Mouse (Mus musculus): Measurements from ENCODE around the gene Med27.
A peak's percentile ranks its signal among the peaks of the same experiment; 100 is the strongest.

The Med27 gene

GRCm38 (mm10) chr2:29426684-29427083 is 80.1 kb downstream of the Med27 start:
- DNase-seq (ENCODE audit: extremely low read depth, insufficient read length, low spot score): peak; percentile 33

GRCm38 (mm10) chr2:29432565-29432964 is 85.9 kb downstream of the Med27 start:
- no peak for DNase-seq (ENCODE audit: extremely low read depth, insufficient read length, low spot score)

DNA sequence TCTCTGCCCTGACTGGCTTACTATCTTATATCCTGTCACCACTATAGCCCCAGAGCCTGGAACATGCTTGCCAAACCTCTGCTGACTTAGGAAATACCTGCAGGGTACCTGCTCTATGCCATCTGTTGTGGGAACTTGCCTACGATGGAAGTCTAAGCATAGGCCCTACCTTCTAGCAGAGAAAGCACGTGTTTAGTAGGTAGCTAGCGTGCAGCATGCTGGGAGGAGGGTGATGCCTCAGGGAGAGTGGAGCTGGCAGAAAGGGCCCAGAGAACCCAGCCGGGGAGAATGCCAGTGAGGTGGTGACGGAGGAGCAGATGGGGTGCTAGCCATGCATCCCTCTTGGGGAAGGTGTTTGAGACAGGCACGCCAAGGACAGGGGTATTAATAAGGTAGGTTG is 89.8 kb downstream of the Med27 start:
- DNase-seq (ENCODE audit: extremely low read depth, insufficient read length, low spot score): no peak

- DNase-seq (ENCODE audit: extremely low read depth, insufficient read length, low spot score): no peak
These were observed 90.5 kb downstream of the Med27 start for GRCm38 (mm10) chr2:29437111-29437510.

DNA sequence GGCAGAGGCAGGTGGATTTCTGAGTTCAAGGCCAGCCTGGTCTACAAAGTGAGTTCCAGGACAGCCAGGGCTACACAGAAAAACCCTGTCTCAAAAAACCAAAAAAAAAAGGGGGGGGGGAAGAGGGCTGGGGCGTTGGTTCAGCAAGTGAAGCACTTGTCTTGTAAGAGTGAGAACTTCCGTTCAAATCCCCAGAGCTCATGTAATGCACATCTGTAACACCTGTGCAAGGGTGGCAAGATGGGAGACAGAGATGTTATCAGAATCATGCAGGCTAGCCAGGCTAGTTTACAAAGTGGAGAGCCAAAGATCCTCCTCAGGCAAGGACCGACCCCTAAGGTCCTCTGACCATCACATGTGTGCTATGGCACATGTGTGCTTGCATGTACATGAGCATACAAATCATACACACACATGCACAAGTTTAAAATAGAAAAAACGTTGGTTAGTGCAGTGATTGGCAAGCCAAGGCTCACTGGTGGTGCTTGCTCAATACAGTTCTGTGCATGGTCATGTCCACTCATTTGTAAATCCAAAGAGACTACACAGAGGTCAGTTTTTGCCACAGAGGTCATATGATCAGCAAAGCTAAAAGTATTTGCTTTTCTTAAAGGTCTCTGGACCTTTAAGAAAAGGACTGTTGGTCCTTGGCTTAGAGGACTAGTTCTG is 91.4 kb downstream of the Med27 start:
- no peak for DNase-seq (ENCODE audit: extremely low read depth, insufficient read length, low spot score)

- DNase-seq (ENCODE audit: extremely low read depth, insufficient read length, low spot score): no peak
These were observed 91.9 kb downstream of the Med27 start for GRCm38 (mm10) chr2:29438530-29438862.

DNA sequence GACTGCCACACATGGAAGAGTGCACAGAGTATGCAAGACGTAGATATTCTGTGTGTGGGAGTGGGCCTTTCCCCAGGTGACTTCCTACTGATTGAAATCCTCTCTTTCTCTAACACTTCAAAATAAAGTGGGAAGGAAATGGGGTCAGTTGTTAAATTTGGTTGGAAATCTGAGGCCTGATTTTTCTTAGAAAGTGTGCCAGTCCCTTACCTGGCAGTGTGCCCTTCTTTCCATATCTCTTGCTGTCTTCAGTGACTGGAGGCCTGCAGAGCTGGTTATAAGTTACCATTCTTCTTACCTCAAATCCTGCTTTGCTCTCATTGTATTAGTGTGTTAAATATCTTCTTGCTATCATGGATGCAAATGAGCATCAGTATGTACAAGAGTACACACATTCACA is 92.4 kb downstream of the Med27 start:
- DNase-seq (ENCODE audit: extremely low read depth, insufficient read length, low spot score): no peak

DNA sequence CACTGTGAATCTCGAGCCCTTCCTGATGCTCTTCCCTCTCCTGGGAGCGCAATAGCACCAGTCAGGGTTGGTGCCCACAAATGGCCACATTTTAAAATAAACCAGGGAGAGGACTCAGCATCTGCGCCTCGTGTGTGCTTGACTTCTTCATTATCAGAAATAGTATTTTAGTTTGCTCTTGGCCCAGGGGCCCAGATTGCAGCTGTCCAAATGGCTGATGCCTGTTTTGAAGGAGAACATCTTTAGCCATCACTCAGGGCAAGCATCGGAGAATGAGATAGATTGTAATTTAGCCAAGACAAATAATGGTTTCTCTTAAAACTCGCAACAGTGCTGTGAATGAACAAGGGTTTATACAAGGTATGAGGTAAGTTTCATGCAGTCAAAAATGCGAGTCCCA is 92.8 kb downstream of the Med27 start:
- no peak for DNase-seq (ENCODE audit: extremely low read depth, insufficient read length, low spot score)

GRCm38 (mm10) chr2:29439857-29440502 is 93.4 kb downstream of the Med27 start:
- no peak for DNase-seq (ENCODE audit: extremely low read depth, insufficient read length, low spot score)

GRCm38 (mm10) chr2:29442275-29442674 is 95.7 kb downstream of the Med27 start:
- DNase-seq (ENCODE audit: extremely low read depth, insufficient read length, low spot score): no peak

GRCm38 (mm10) chr2:29443626-29444217 is 97.1 kb downstream of the Med27 start:
- DNase-seq (ENCODE audit: extremely low read depth, insufficient read length, low spot score): no peak

DNA sequence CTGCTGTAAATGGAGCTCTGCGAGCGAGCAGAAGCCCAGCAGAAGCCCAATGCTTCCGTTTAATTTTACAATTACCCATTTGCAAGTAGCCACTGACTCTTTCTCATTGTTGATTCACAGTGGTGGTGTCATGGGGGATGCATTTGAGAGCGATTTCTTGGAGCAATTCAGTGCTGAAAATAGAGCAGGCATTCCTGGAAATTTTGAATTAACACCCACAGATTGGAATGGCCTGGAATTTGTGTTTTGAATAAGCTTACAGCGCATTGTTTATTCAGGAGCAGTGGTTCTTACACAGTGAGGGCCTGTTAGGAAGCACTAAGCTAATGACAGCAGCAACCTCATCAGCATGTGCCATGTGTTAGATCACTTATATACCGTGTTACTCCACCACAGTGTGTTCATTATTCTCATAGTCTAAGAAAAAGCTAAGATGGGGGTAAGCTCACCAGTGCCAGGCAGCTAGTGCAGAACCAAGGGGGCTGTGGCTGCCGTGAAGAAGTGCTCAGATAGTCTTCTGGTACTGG is 101.9 kb downstream of the Med27 start:
- no peak for DNase-seq (ENCODE audit: extremely low read depth, insufficient read length, low spot score)

GRCm38 (mm10) chr2:29451368-29451999 is 104.9 kb downstream of the Med27 start:
- DNase-seq (ENCODE audit: extremely low read depth, insufficient read length, low spot score): no peak

DNA sequence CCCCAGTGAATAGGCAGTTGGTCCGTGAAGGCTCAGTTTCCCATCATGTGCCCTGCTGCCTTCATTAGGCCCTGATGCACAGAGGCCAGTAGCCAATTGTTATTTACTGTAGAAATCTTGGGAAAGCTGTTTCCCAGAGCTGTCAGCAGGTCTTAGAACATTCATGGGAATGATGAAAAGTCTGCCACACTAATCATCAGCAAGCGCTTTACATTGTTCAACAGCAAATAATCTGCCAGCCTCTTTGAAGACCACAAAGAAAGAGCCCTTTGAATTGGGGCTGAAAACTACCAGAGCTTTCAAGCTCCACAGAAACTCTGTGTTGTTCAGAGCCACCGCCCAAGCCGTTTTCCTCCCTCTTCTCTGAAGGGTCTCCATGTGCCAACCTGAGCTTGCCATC is 106.8 kb downstream of the Med27 start:
- DNase-seq (ENCODE audit: extremely low read depth, insufficient read length, low spot score): no peak

DNA sequence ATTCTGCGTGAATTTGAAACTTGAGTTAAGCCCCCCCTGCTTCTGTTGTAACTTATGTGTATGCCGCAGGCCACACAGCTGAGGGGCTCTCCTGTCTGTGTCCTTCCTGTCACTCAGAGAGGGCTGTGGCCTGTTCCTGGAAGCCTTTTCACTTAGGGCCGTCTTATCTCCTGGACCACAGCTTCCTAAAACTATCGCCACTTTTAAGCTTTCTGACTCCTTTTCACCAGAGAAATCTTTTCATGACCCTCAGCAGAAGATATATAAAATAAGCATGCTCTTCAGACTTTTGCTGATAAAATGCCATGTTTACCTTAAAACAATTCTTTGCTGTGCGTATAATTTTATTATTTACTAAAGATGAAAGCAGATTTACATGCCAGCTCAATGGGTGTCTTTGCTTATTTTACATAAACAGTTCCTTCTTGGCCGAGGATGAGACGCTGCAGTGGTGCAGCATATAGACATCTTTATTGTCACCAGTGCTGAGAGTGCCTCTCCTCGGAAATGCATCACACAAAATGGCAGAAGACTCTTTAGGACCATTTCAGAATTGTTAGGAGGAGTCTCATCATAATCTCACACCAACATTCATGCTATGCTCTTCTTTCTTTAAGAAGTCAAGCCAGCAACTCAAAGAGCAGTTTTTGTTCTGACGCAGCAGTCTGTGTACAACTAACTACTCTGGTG is 110.2 kb downstream of the Med27 start:
- no peak for DNase-seq (ENCODE audit: extremely low read depth, insufficient read length, low spot score)

DNA sequence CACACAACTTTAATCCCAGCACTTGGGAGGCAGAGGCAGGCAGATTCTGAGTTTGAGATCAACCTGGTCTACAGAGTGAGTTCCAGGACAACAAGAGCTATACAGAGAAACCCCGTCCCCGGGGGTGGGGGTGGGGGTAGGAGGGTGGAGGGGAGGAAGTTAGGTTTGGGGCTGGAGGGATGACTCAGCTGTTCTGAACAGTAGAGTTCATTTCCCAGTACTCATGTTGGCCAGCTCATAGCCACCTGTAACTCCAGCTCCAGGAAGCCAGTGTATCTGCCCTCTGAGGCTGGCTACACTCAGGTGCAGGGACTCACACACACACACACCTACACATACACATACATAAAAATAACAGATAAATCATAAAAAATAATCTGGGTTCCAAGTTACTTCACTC is 111.1 kb downstream of the Med27 start:
- DNase-seq (ENCODE audit: extremely low read depth, insufficient read length, low spot score): no peak

GRCm38 (mm10) chr2:29458346-29458950 is 111.8 kb downstream of the Med27 start:
- DNase-seq (ENCODE audit: extremely low read depth, insufficient read length, low spot score): no peak

- DNase-seq (ENCODE audit: extremely low read depth, insufficient read length, low spot score): no peak
These were observed 113.0 kb downstream of the Med27 start for GRCm38 (mm10) chr2:29459648-29460047.

- no peak for DNase-seq (ENCODE audit: extremely low read depth, insufficient read length, low spot score)
These were observed 115.2 kb downstream of the Med27 start for GRCm38 (mm10) chr2:29461841-29462240.

GRCm38 (mm10) chr2:29463039-29463585 is 116.5 kb downstream of the Med27 start:
- no peak for DNase-seq (ENCODE audit: extremely low read depth, insufficient read length, low spot score)
